Mouse (Mus musculus) T-cell, adult 2 months (primary cell): ENCODE data around the gene Npas2.

Source experiments
- DNase-seq: peaks from one replicate; pipeline ENCODE4 v3.0.0; 2022; ENCODE audit warnings: low spot score

Gene Npas2

GRCm38 (mm10) chr1:39217584-39217983, 24.1 kb downstream of the Npas2 start:
- no peak for DNase-seq

GRCm38 (mm10) chr1:39228401-39228800, 34.9 kb downstream of the Npas2 start:
- DNase-seq, result no peak

GRCm38 (mm10) chr1:39230021-39230420, 36.5 kb downstream of the Npas2 start:
- DNase-seq, result no peak

GRCm38 (mm10) chr1:39234815-39235449, 41.4 kb downstream of the Npas2 start:
- peak; percentile 29 for DNase-seq

- DNase-seq, result no peak
Measured at GRCm38 (mm10) chr1:39237503-39238255, 44.1 kb downstream of the Npas2 start.

- no peak for DNase-seq
Measured at GRCm38 (mm10) chr1:39240860-39241584, 47.5 kb downstream of the Npas2 start.

- DNase-seq, result no peak
Measured at GRCm38 (mm10) chr1:39244726-39245125, 51.2 kb downstream of the Npas2 start.

GRCm38 (mm10) chr1:39251679-39252078, 58.1 kb downstream of the Npas2 start:
- no peak for DNase-seq

- DNase-seq, result no peak
Measured at GRCm38 (mm10) chr1:39253771-39254170, 60.2 kb downstream of the Npas2 start.

GRCm38 (mm10) chr1:39256051-39256450, 62.5 kb downstream of the Npas2 start:
- no peak for DNase-seq

- no peak for DNase-seq
Measured at GRCm38 (mm10) chr1:39256513-39257330, 63.2 kb downstream of the Npas2 start.

- DNase-seq, result no peak
Measured at GRCm38 (mm10) chr1:39257331-39257594, 63.7 kb downstream of the Npas2 start.

GRCm38 (mm10) chr1:39259668-39260067, 66.1 kb downstream of the Npas2 start:
- no peak for DNase-seq

- no peak for DNase-seq
Measured at GRCm38 (mm10) chr1:39260183-39260978, 66.8 kb downstream of the Npas2 start.

GRCm38 (mm10) chr1:39266843-39267512, 73.4 kb downstream of the Npas2 start:
- no peak for DNase-seq

- DNase-seq, result no peak
Measured at GRCm38 (mm10) chr1:39272976-39273375, 79.4 kb downstream of the Npas2 start.

- no peak for DNase-seq
Measured at GRCm38 (mm10) chr1:39280391-39280790, 86.9 kb downstream of the Npas2 start.

- peak; percentile 73 for DNase-seq
Measured at GRCm38 (mm10) chr1:39280989-39281875, 87.7 kb downstream of the Npas2 start.

GRCm38 (mm10) chr1:39281888-39282287, 88.4 kb downstream of the Npas2 start:
- DNase-seq, result no peak

GRCm38 (mm10) chr1:39283323-39283722, 89.8 kb downstream of the Npas2 start:
- DNase-seq, result no peak
